Mouse (Mus musculus) megakaryocyte, embryonic 14.5 days (primary cell): ENCODE measurements around the gene Aftph.

Experiments used
- FLI1 ChIP-seq: IDR thresholded peaks from 2 replicates; pipeline ENCODE4 v1.6.1; 2012; ENCODE audit warnings: low read length, inconsistent platforms, mixed read lengths
- GATA1 ChIP-seq: IDR thresholded peaks from 3 replicates; pipeline ENCODE4 v1.6.1; 2012; ENCODE audit warnings: mixed read lengths, low read length, inconsistent platforms, borderline replicate concordance

DNA sequence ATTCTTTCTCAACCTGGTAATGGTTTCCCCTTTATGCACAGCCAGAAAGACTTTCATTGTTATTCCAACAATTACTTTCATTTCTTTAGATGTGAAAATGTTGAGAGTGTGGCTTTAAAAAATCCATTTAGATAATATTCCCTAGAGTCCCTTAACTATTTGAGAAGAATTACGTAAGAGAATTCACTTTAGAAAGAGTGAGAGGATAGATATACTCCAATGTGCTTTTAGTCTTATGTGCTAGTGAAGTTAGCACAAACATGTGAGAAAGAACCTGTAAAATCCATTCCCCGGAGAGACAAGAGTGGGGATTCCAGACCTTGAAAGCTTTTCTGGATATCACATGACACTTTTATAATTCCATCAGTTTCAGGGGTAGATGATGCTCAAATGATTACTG, 9.2 kb upstream of the Aftph start:
- TF ChIP-seq FLI1 (no peak), GATA1 (no peak)
